Mouse (Mus musculus): ENCODE data around the gene Enho.

Gene Enho

GRCm38 (mm10) chr4:41634631-41635030 is 5.5 kb downstream of the Enho start:
- intact Hi-C loops (cut with DNase I) = no loop called here

GRCm38 (mm10) chr4:41633001-41633400 is 7.1 kb downstream of the Enho start:
- intact Hi-C loops (cut with DNase I) = no loop called here

- intact Hi-C loops (cut with DNase I) = no loop called here
Measured at GRCm38 (mm10) chr4:41631390-41631789, 8.7 kb downstream of the Enho start.

- intact Hi-C loops (cut with DNase I) = no loop called here
Measured at GRCm38 (mm10) chr4:41630196-41630595, 9.9 kb downstream of the Enho start.

- intact Hi-C loops (cut with DNase I) = no loop called here
Measured at GRCm38 (mm10) chr4:41628202-41628927, 11.8 kb downstream of the Enho start.

- intact Hi-C loops (cut with DNase I) = no loop called here
Measured at GRCm38 (mm10) chr4:41622071-41622470, 18.1 kb downstream of the Enho start.

- intact Hi-C loops (cut with DNase I) = loop anchor here (5.0 kb wide), 1 partner anchor 33 kb away; no protein-coding TSS in a partner anchor
Measured at GRCm38 (mm10) chr4:41618916-41619746, 21.0 kb downstream of the Enho start.

GRCm38 (mm10) chr4:41615661-41616599 is 24.2 kb downstream of the Enho start:
- intact Hi-C loops (cut with DNase I) = loop anchor here (2.0 to 5.0 kb wide), 3 partner anchors 36 to 147 kb away; no protein-coding TSS in a partner anchor

- intact Hi-C loops (cut with DNase I) = loop anchor here (2.0 to 5.0 kb wide), 3 partner anchors 61 to 145 kb away; no protein-coding TSS in a partner anchor
Measured at GRCm38 (mm10) chr4:41614156-41614555, 26.0 kb downstream of the Enho start.

- intact Hi-C loops (cut with DNase I) = loop anchor here (5.0 kb wide), 1 partner anchor 95 kb away; no protein-coding TSS in a partner anchor
Measured at GRCm38 (mm10) chr4:41612166-41612565, 28.0 kb downstream of the Enho start.

GRCm38 (mm10) chr4:41610594-41610980 is 29.5 kb downstream of the Enho start:
- intact Hi-C loops (cut with DNase I) = loop anchor here (5.0 kb wide), 1 partner anchor 97 kb away; no protein-coding TSS in a partner anchor

- intact Hi-C loops (cut with DNase I) = loop anchor here (5.0 kb wide), 1 partner anchor 97 kb away; no protein-coding TSS in a partner anchor
Measured at GRCm38 (mm10) chr4:41609681-41610593, 30.2 kb downstream of the Enho start.

GRCm38 (mm10) chr4:41606784-41607183 is 33.3 kb downstream of the Enho start:
- intact Hi-C loops (cut with DNase I) = no loop called here

GRCm38 (mm10) chr4:41604476-41605396 is 35.4 kb downstream of the Enho start:
- intact Hi-C loops (cut with DNase I) = no loop called here

GRCm38 (mm10) chr4:41602818-41603217 is 37.3 kb downstream of the Enho start:
- intact Hi-C loops (cut with DNase I) = no loop called here

Data from adrenal gland (tissue).